Mouse (Mus musculus) ES-Bruce4 (cell line): ENCODE measurements around the gene Men1.

Experiments
- CTCF ChIP-seq: IDR thresholded peaks from one replicate; pipeline ENCODE4 v1.8.1; 2011; ENCODE audit warnings: low read depth, low read length
- EP300 ChIP-seq: IDR thresholded peaks from 2 replicates; pipeline ENCODE4 v1.6.1; 2011; ENCODE audit warnings: low read depth, low read length; ENCODE audit not compliant: insufficient read depth
- POLR2A ChIP-seq: IDR thresholded peaks from one replicate; pipeline ENCODE4 v1.8.1; 2011; ENCODE audit warnings: low read length; ENCODE audit not compliant: insufficient read depth

GRCm38 (mm10) chr19:6321786-6322621 is 12.8 kb upstream of the Men1 start:
- no peak for TF ChIP-seq POLR2A
- TF ChIP-seq CTCF, result no peak
- 0 out of 2 replicates have a peak, but pooled peaks have one; percentile 46 for TF ChIP-seq EP300
